Mouse (Mus musculus) embryonic facial prominence, embryonic 10.5 days (tissue): ENCODE results near the gene Rxfp1. TPM values are rescaled to one million over a fixed set of nuclear protein-coding genes. Genes with fewer than 3 reads are reported as not detected.

ENCODE experiments used
- DNase-seq: peaks from one replicate; pipeline ENCODE4 v3.0.0-alpha.2; 2017; ENCODE audit warnings: low spot score
- H3K27ac ChIP-seq: fragments of 300-500 bp; sonication (generic); replicated peaks from 2 replicates; pipeline ENCODE4 v1.5.1; 2016; ENCODE audit warnings: mild to moderate bottlenecking
- H3K27me3 ChIP-seq: fragments of 300-500 bp; sonication (generic); replicated peaks from 2 replicates; pipeline ENCODE4 v1.6.1; 2016; ENCODE audit warnings: low read depth, mild to moderate bottlenecking; ENCODE audit not compliant: poor library complexity, severe bottlenecking
- H3K36me3 ChIP-seq: fragments of 300-500 bp; sonication (generic); replicated peaks from 2 replicates; pipeline ENCODE4 v1.6.1; 2016; ENCODE audit warnings: mild to moderate bottlenecking, moderate library complexity
- H3K4me1 ChIP-seq: fragments of 300-500 bp; sonication (generic); 2 replicates; pipeline ENCODE4 v1.6.1; 2016
- H3K4me3 ChIP-seq: fragments of 300-500 bp; sonication (generic); 2 replicates; pipeline ENCODE4 v1.5.1; 2016; ENCODE audit warnings: mild to moderate bottlenecking, moderate library complexity
- H3K9me3 ChIP-seq: fragments of 300-500 bp; sonication (generic); 2 replicates; pipeline ENCODE4 v1.6.1; 2016; ENCODE audit warnings: mild to moderate bottlenecking
- WGBS: fragments of 180-500 bp; shearing (Covaris S2); methylation state at CpG from one replicate; pipeline ENCODE4 v1.1.7; 2016; 5-methylcytosine and 5-hydroxymethylcytosine counted together
- polyA plus RNA-seq: library from polyadenylated mRNA; unstranded; fragments of >200 nt; fragmentation: Nextera tagmentation; extraction: Ambion mirVana; gene quantifications from 2 replicates; pipeline ENCODE4 v1.2.1, GENCODE M21; 2016

Rxfp1 gene
- polyA plus RNA-seq, 1 experiment from 2014 or later: 0.15 TPM

DNA sequence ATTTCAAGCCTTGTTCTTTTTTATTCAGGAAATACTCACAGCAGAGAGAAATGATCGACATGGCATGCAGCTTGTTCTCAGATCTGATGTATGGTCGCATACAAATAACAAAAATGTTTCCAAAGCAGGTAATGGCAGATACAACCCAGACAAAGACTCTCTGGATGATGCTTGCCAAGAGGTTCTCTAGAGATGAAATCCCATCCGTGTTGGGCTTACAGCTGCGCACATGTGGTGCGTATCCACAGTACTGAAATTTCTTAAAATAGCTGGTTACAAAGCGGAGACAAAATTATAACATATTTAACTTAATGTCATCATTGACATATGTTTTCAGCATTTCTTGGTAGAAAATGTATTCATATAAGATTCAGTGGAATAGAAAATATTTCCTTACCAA lies 85.6 kb downstream of the Rxfp1 start:
- no peaks in the 10 kb centered on the region for H3K27me3 ChIP-seq
- H3K4me3 ChIP-seq: no peak overlapping the region
- 92% methylated on average over 6 of the region's 6 CpGs for WGBS

DNA sequence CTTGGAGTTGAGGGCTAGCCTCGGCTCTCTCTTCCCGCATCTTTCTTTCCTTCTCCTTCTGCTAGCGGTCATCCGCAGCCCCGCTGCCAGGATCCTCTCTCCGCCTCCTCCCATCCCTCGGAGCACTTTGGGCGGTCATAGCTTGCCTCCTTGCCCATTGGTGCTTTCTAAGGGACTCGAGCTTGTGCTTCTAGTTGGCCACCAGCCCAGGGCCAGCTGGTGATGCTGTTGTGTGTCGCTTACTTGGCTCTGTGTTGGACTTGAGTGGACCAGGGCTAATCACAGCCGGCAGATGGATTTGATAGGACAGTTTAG lies 108.3 kb downstream of the Rxfp1 start, which contains the start of gene Etfdh:
Gene Etfdh, minus strand, starts transcription at position 85 of the 315 bp plus-strand sequence.
- peaks cover 14% of the 10 kb centered on the region; the same call in 1 of the 2 replicates for H3K9me3 ChIP-seq
- peaks cover 23% of the 10 kb centered on the region for H3K4me1 ChIP-seq
- 2% methylated on average over 11 of the region's 11 CpGs for WGBS
- H3K27me3 ChIP-seq: no peaks in the 10 kb centered on the region
- H3K27ac ChIP-seq: peak within 1 kb of the TSS; percentile 93
- DNase-seq: peak; percentile 74
- peaks cover 32% of the 10 kb centered on the region for H3K36me3 ChIP-seq
- peak within 1 kb of the TSS; percentile 83 for H3K4me3 ChIP-seq

More for the DNA sequence above, 85.6 kb downstream of the Rxfp1 start:
- no peak for DNase-seq
- Histone ChIP-seq H3K9me3 (no peaks in the 10 kb centered on the region), H3K27ac (no peak overlapping the region), H3K36me3 (no peaks in the 10 kb centered on the region), H3K4me1 (no peaks in the 10 kb centered on the region)

DNA sequence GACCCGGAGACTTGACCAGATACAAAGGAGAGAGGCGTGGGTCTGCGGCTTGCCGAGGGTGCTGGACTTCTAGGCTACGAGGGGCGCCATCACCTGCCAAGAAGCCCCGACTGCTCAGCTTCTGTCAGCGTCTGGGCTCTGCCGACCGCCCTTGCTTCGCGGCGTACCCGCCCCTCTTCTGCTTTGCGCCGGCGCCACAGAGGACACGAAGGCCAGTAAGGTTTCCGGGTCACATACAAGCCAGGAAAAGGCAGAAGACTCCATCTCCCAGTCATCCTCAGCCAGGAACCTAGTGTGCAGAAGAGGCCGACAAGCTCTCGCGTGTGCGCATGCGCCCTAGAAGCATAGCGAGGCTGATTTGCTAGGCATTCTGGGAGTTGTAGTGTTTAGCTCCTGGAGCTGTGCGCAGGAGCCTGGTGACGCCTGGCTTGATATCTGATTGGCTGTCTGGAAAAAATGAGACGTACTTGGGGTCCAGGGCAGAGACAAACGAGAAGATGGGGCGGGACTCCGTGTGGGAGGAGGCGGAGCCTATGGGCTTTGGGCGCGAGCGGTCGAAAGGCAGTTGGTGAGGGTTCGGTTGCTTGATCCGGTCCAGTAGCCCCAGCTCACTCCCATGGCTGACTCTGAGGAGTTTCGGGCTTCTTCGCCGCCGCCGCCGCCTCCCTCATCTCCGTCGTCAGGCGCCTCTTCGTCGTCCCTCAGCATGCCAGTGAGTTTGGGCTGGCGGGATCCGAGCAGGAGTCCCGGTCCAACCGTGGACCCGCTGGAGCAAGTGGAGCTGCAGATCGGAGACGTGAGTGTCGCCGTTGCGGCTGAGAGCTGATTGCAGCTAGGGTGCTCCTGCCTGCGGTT lies 108.9 kb downstream of the Rxfp1 start, which contains the start of gene 4930579G24Rik:
Gene 4930579G24Rik, plus strand, starts transcription at position 519 of the 855 bp plus-strand sequence.
- H3K27ac ChIP-seq: peak within 1 kb of the TSS; percentile 93
- WGBS: under 1% methylated on average over 60 of the region's 60 CpGs
- H3K4me1 ChIP-seq: peaks cover 23% of the 10 kb centered on the region
- no peaks in the 10 kb centered on the region for H3K27me3 ChIP-seq
- peak within 1 kb of the TSS; percentile 83 for H3K4me3 ChIP-seq
- H3K36me3 ChIP-seq: peaks cover 30% of the 10 kb centered on the region
- H3K9me3 ChIP-seq: peaks cover 12% of the 10 kb centered on the region; the same call in 1 of the 2 replicates
- DNase-seq: peak; percentile 96

DNA sequence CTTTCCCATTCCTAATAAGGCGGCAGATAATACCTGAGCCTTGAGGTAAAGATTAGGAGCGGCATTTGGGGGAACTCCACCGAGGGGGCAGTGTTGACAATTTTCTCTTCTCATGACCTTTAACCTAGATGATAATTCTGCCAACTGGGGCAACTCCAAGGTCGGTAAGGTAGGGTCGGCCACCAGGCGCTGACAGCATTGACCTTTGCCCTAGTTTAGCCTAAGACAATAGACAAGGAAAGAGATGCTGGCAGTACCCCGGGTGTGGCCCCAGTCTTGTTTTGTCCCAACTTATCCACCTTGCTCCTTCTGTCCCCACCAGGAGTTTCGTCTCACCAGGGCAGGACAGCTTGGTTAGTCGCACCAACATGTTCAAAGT lies 109.5 kb downstream of the Rxfp1 start:
- Histone ChIP-seq H3K4me3 (peak overlapping the region; percentile 83), H3K27ac (peak overlapping the region; percentile 93), H3K9me3 (peaks cover 6% of the 10 kb centered on the region; the same call in 1 of the 2 replicates), H3K36me3 (peaks cover 24% of the 10 kb centered on the region), H3K4me1 (peaks cover 23% of the 10 kb centered on the region), H3K27me3 (no peaks in the 10 kb centered on the region)
- under 1% methylated on average over 9 of the region's 9 CpGs for WGBS
- no peak for DNase-seq

DNA sequence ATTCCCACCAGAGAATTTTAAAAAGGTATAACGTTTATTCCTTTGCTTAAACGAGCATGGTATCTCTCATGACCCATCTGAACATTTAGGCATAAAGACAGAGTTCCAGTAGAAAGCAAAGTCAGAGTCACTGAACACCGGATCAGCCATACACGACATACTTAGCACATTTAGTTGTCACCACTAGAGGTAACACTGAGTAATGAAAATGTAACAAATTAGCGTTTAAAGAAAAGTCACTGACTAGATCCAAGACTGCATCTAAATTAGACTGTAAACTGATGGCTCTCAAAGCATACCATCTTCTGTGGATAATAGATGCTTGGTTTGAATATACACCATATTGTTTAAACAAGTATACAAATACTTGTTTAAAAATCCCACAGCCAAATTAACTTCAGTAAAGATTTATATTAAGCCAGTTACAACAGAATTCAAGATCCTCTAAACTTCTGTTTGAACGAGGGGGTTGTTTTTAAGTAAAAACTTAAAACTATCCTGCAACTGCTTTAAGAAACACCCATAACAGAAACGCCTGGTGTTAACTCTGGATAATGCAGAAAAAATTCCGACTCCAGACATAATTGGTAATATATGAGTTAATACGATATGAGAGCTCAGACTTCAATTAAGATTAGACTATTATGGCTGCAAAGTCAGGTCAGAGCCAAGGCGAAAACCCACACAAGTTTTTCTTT lies 110.0 kb downstream of the Rxfp1 start:
- Histone ChIP-seq H3K27ac (no peak overlapping the region), H3K27me3 (no peaks in the 10 kb centered on the region), H3K36me3 (peaks cover 20% of the 10 kb centered on the region), H3K9me3 (0 out of 2 replicates have a peak, but pooled peaks cover 4% of the 10 kb centered on the region), H3K4me1 (peaks cover 23% of the 10 kb centered on the region), H3K4me3 (peak overlapping the region; percentile 83)
- DNase-seq: no peak
- 39% methylated on average over 10 of the region's 10 CpGs for WGBS

DNA sequence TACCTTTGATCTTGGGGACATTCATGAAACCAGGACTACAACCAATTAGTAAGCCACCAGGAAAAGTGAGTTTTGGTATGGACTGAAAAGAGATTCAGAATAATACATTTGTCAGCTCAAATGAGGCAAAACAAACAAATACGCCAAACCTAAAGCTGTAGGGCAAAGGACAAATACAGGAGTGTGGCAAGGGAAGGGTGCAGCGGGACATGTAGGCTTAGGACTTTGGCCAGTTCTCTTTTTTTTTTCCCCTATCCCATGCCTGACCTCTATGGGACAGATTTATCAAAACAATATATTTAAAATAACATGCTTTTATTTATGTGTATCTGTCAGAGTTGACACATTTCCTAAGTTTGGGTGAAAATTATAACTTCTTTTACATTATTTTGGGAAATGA lies 127.8 kb downstream of the Rxfp1 start:
- Histone ChIP-seq H3K36me3 (peaks cover 69% of the 10 kb centered on the region), H3K9me3 (peaks cover 4% of the 10 kb centered on the region; the same call in 1 of the 2 replicates), H3K4me3 (no peak overlapping the region), H3K27me3 (no peaks in the 10 kb centered on the region), H3K4me1 (no peaks in the 10 kb centered on the region), H3K27ac (no peak overlapping the region)
- 96% methylated on average over 2 of the region's 2 CpGs for WGBS
- DNase-seq: no peak

DNA sequence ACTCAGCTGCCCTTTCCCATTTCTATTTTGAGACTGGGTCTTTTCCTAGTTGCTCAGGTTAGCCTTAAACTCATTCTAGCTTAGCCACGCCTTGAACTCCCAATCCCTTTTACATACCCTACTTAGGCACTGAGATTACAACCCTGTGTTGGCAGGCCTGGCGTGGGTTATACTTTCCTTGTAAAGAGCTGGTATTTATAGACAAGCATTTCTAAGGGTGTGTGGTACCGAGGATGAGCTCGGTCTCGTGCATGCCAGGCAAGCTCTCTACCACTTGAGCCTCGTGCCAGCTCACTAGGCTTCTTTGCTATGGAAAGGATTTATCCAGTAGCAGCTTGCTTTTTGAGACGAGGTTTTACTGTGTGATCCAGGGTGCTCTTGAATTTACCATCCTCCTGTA lies 142.2 kb downstream of the Rxfp1 start:
- no peaks in the 10 kb centered on the region for H3K27me3 ChIP-seq
- H3K36me3 ChIP-seq: peaks cover 75% of the 10 kb centered on the region
- no peaks in the 10 kb centered on the region for H3K9me3 ChIP-seq
- no peak overlapping the region for H3K27ac ChIP-seq
- whole genome bisulfite sequencing: 92% methylated on average over 7 of the region's 7 CpGs
- H3K4me3 ChIP-seq: no peak overlapping the region
- DNase-seq: no peak
- peaks cover 11% of the 10 kb centered on the region for H3K4me1 ChIP-seq

DNA sequence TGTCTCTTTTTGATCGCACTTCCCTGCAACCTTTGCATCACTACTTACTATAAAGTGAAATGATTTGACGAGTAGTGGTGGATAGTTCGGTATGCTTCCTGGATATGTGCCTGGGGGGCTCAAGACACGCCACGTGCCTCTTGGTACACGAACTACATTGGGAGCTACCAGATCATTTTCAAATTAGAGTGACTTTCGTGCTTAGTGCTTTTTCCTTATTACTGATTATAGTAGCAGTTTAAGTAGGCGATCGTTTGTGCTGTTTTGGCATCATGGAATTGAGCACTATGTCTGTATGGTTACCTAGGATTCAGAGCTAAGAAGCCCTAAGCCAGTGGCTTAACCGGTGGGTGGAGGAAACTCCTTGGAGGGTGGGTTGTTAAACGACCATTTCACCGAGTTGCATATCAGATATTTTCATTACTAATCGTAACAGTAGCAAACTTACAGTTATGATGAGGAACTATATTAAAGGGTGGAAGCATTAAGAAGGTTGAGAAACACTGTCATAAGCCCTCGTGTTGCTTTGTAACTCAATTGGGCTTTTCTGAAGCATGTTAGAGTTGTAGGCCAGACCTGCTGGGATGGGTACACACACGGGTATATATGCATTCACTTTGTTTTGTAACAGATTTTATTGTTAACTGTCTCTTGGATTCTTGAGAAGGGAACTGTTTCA lies 145.7 kb downstream of the Rxfp1 start:
- WGBS: 6% methylated on average over 15 of the region's 15 CpGs
- peak overlapping the region; percentile 94 for H3K4me3 ChIP-seq
- H3K4me1 ChIP-seq: peaks cover 11% of the 10 kb centered on the region
- DNase-seq: peak; percentile 7
- peak overlapping the region; percentile 96 for H3K27ac ChIP-seq
- peaks cover 39% of the 10 kb centered on the region for H3K36me3 ChIP-seq
- no peaks in the 10 kb centered on the region for H3K9me3 ChIP-seq
- no peaks in the 10 kb centered on the region for H3K27me3 ChIP-seq

Other genes with a start within 250 kb of the Rxfp1 start
- 5.1 and 5.4 TPM in 2 replicates for gene Fnip2, start 170.1 kb downstream of the Rxfp1 start, polyA plus RNA-seq
- gene Ppid, start 146.5 kb downstream of the Rxfp1 start, polyA plus RNA-seq: 228 and 238 TPM in 2 replicates
- 33.0 and 34.4 TPM in 2 replicates for gene 4930579G24Rik, start 108.8 kb downstream of the Rxfp1 start, polyA plus RNA-seq
- gene Etfdh, start 108.4 kb downstream of the Rxfp1 start, polyA plus RNA-seq: 45.3 and 48.4 TPM in 2 replicates
- 3.7 and 3.9 TPM in 2 replicates for gene Tmem144, start 114.9 kb upstream of the Rxfp1 start, polyA plus RNA-seq
- 2.0 and 2.5 TPM in 2 replicates for gene Fam198b, start 146.7 kb upstream of the Rxfp1 start, polyA plus RNA-seq